Mouse (Mus musculus) limb, embryonic 14.5 days (tissue): ENCODE measurements around the gene Txndc16. TPM values are rescaled to one million over a fixed set of nuclear protein-coding genes. Genes with fewer than 3 reads are reported as not detected.

ENCODE experiments used
- ATAC-seq: fragments of 200-750 bp; cut with Nextera tagmentation; 2 replicates; pipeline ENCODE4 v1.8.0; 2017; ENCODE audit warnings: low read depth, moderate number of reproducible peaks, moderate TSS enrichment; ENCODE audit not compliant: low FRiP score
- DNase-seq: peaks from one replicate; pipeline ENCODE4 v3.0.0-alpha.2; 2015; ENCODE audit warnings: low spot score
- H3K27ac ChIP-seq: fragments of 300-500 bp; sonication (generic); replicated peaks from 2 replicates; pipeline ENCODE4 v1.5.1; 2014; ENCODE audit warnings: low read depth, mild to moderate bottlenecking, low read length, moderate library complexity, mixed read lengths
- H3K27me3 ChIP-seq: fragments of 300-500 bp; sonication (generic); 2 replicates; pipeline ENCODE4 v1.6.1; 2014; ENCODE audit warnings: low read length, mixed read lengths; ENCODE audit not compliant: control insufficient read depth, insufficient read depth
- H3K36me3 ChIP-seq: fragments of 300-500 bp; sonication (generic); 2 replicates; pipeline ENCODE4 v1.6.1; 2014; ENCODE audit warnings: mild to moderate bottlenecking, low read length, moderate library complexity, mixed read lengths; ENCODE audit not compliant: control insufficient read depth, insufficient read depth
- H3K4me1 ChIP-seq: fragments of 300-500 bp; sonication (generic); 2 replicates; pipeline ENCODE4 v1.6.1; 2014; ENCODE audit warnings: antibody characterized with exemption, low read length, mixed read lengths; ENCODE audit not compliant: control insufficient read depth, insufficient read depth
- H3K4me2 ChIP-seq: fragments of 300-500 bp; sonication (generic); replicated peaks from 2 replicates; pipeline ENCODE4 v1.6.1; 2014; ENCODE audit warnings: low read depth, mild to moderate bottlenecking, low read length, moderate library complexity; ENCODE audit not compliant: severe bottlenecking
- H3K4me3 ChIP-seq: fragments of 300-500 bp; sonication (generic); replicated peaks from 2 replicates; pipeline ENCODE4 v1.5.1; 2014; ENCODE audit warnings: low read length
- H3K9ac ChIP-seq: fragments of 300-500 bp; sonication (generic); 2 replicates; pipeline ENCODE4 v1.6.1; 2014; ENCODE audit warnings: mild to moderate bottlenecking, low read depth, low read length, moderate library complexity; ENCODE audit not compliant: severe bottlenecking
- H3K9me3 ChIP-seq: fragments of 300-500 bp; sonication (generic); 2 replicates; pipeline ENCODE4 v1.6.1; 2016; ENCODE audit warnings: low read length; ENCODE audit not compliant: control insufficient read depth
- POLR2A ChIP-seq: fragments of 200-500 bp; IDR thresholded peaks from 2 replicates; pipeline ENCODE4 v1.8.0; 2012; ENCODE audit warnings: inconsistent platforms, mild to moderate bottlenecking, moderate library complexity, borderline replicate concordance; ENCODE audit not compliant: insufficient read depth, insufficient read length; ENCODE audit errors: extremely low read depth
- WGBS: fragments of 180-500 bp; shearing (Covaris S2); extraction: QIAGEN DNeasy Blood & Tissue Kit; methylation state at CpG from one replicate; pipeline ENCODE4 v1.1.7; 2014; 5-methylcytosine and 5-hydroxymethylcytosine counted together
- polyA plus RNA-seq, 2 experiments: library from polyadenylated mRNA; depleted of rRNA in 1 of 2; stranded (reverse) in 1 of 2; unstranded in 1 of 2; fragments of >200 nt; fragmentation: Nextera tagmentation in 1 of 2; extraction: Ambion mirVana in 1 of 2; gene quantifications; 2 replicates each; pipeline versions ENCODE4 v1.2.1 to v1.2.3; 2012 to 2014

Txndc16 gene
- polyA plus RNA-seq (2012; rRNA removed), result 11.7 and 12.7 TPM in 2 replicates
- 14.4 and 18.0 TPM in 2 replicates for polyA plus RNA-seq (2014; fragmentation: Nextera tagmentation; extraction: Ambion mirVana)

DNA sequence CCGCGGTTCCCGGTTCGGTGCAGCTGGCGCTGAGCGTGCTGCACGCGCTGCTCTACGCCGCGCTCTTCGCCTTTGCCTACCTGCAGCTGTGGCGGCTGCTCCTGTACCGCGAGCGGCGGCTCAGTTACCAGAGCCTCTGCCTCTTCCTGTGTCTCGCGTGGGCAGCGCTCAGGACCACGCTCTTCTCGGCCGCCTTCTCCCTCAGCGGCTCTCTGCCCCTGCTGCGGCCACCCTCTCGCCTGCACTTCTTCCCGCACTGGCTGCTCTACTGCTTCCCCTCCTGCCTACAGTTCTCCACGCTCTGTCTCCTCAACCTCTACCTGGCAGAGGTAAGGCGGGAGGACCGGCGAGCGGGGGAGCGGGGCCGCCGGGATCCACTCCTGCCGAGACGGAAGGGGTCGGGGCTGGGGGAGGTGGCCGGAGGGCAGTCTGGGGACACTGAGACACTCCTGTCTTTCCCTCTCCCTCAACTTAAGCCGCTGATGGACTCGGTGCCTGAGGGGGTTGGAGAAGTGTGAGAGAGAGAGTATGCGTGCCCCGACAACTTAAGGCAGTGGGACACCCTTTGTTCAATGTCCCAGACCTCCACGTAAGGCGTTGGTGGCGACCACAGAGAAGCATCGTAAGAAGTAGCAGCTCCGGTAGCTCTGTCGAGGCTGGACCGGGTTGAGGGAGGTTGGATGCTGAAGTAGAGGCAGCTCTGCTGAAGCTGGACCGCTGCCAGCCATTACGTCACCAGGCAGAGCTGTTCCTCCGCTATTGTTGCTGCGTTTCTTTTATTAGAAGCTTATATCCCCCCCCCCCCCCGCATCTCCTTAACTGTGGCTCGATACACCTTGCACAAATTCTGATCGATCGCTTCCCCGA is at the start of gene Txndc16:
Txndc16 (minus strand) TSS at position 239 of the 867 bp plus-strand sequence.
- peak within 1 kb of the TSS; percentile 86 for H3K4me2 ChIP-seq
- H3K9me3 ChIP-seq, result no peaks in the 10 kb centered on the region
- H3K27ac ChIP-seq, result peak within 1 kb of the TSS; percentile 91
- H3K27me3 ChIP-seq, result no peaks in the 10 kb centered on the region
- DNase-seq (peak; percentile 88), ATAC-seq (peak; percentile 12)
- H3K36me3 ChIP-seq, result no peaks in the 10 kb centered on the region
- H3K4me3 ChIP-seq, result peak within 1 kb of the TSS; percentile 84
- WGBS, result under 1% methylated on average over 43 of the region's 59 CpGs
- 0 out of 2 replicates have a peak, but pooled peaks have one; percentile 22 for TF ChIP-seq POLR2A
- H3K9ac ChIP-seq, result peak within 1 kb of the TSS; percentile 76
- peaks cover 3% of the 10 kb centered on the region; the same call in 1 of the 2 replicates for H3K4me1 ChIP-seq

DNA sequence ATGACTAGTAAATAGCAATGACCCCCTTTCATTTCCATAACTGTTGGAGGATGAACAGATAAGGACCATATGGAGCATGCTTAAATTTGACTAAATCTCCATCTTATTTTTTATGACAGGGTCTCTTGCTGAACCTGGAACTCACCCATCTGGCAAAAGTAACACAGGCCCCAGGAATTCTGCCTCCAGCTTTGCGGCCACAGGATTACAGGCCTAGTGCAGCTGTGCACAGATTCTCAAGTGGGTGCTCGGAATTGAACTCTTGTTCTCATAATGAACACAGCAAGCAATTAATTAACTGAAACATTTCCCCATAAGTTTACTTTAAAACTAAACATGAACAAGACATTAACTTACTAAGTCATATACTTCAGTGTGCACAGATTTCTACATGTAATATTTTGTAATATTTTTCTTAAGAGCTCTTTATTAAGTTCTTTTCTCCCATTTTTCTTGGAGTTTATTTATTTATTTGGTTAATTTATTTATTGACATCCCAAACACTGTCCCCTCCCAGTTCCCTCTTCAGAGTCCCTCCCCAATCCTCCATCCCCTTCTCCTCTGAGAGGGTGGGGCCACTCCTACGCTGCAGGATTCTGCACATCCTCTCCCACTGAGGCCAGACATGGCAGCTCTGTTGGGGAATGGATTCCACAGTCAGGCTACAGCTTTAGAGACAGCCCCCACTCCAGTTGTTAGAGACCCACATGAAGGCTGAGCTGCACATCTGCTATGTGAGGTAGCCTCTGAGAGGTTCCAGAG is 43.9 kb upstream of the Txndc16 start:
- Histone ChIP-seq H3K27me3 (no peaks in the 10 kb centered on the region), H3K4me3 (no peak overlapping the region), H3K4me1 (no peaks in the 10 kb centered on the region), H3K9me3 (peaks cover 3% of the 10 kb centered on the region; the same call in 1 of the 2 replicates), H3K9ac (no peak overlapping the region), H3K4me2 (no peak overlapping the region), H3K36me3 (no peaks in the 10 kb centered on the region; the same call in 1 of the 2 replicates), H3K27ac (no peak overlapping the region)
- WGBS, result 60% methylated on average over 3 of the region's 3 CpGs
- TF ChIP-seq POLR2A, result no peak
- ATAC-seq (no peak), DNase-seq (no peak)

DNA sequence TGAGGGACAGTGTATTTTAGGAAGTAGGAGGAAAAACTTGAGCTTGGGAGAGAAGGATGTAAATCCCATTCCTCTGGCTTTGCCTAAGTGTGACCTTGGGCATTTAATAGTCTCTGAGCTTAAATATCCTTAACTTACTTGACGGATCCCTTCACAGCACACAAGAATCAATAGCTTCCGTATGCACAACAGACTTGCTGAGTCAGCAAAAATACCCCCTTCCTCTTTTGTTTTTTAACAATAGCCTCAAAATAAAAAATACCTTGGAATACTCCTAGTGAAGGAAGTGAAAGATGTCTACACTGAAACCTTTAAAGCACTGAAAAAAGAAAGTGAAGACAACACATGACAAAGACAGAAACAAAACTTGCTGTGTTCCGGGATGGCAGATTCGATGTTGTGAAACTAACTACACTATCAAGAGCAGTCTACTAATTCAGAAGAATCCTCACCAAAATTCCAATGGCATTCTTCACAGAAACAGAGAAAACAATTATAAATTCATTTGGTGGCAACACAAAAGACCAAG is 31.5 kb upstream of the Txndc16 start:
- no peaks in the 10 kb centered on the region for H3K9me3 ChIP-seq
- no peak for TF ChIP-seq POLR2A
- no peak for ATAC-seq
- H3K27ac ChIP-seq, result no peak overlapping the region
- H3K4me3 ChIP-seq, result no peak overlapping the region
- no peaks in the 10 kb centered on the region for H3K4me1 ChIP-seq
- H3K27me3 ChIP-seq, result no peaks in the 10 kb centered on the region
- DNase-seq, result no peak
- H3K36me3 ChIP-seq, result no peaks in the 10 kb centered on the region; the same call in 1 of the 2 replicates
- 88% methylated on average over 4 of the region's 4 CpGs for WGBS
- no peak overlapping the region for H3K9ac ChIP-seq
- no peak overlapping the region for H3K4me2 ChIP-seq

DNA sequence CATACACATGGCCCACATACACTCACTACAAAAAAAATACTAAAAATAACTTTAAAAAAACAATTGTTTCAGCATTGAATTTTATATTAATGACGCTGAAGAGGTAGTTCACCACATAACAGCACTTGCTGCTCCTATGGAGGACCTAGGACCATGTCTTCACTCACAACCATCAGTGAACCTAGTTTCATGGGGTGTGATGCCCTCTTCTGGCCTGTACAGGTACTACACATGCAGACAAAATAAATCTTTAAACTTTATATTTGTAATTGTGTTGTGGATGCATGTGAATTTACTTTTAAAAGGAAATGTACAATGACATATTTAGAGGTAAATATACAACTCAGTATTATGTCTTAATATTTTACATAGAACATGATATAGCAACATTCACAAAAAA is 21.5 kb upstream of the Txndc16 start:
- ATAC-seq (no peak), DNase-seq (no peak)
- Histone ChIP-seq H3K27ac (no peak overlapping the region), H3K36me3 (no peaks in the 10 kb centered on the region), H3K4me3 (no peak overlapping the region), H3K4me2 (no peak overlapping the region), H3K9ac (no peak overlapping the region), H3K27me3 (no peaks in the 10 kb centered on the region), H3K9me3 (no peaks in the 10 kb centered on the region), H3K4me1 (no peaks in the 10 kb centered on the region)
- 33% methylated on average over 1 of the region's 1 CpGs for WGBS
- no peak for TF ChIP-seq POLR2A

DNA sequence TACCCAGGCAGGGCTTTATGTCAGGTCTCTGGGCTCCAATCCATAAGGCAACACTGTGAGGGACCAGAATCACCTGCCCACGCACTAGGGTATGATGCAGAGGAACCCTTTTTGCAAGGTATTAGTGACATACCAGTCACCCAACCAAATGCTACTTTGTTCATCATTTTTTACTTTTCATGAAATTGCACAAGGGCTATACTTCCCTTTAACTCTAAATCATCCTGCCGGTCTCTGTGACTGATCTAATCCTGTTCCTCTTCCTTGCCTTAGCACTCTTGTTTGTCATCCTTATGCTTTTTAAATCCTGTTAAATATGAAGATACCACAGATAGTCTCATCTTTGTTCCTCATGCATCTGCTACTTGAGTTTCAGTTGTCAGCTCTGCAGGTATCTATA is 18.9 kb upstream of the Txndc16 start:
- no peaks in the 10 kb centered on the region for H3K27me3 ChIP-seq
- no peaks in the 10 kb centered on the region for H3K4me1 ChIP-seq
- 85% methylated on average over 2 of the region's 2 CpGs for WGBS
- no peak overlapping the region for H3K9ac ChIP-seq
- H3K9me3 ChIP-seq, result no peaks in the 10 kb centered on the region
- TF ChIP-seq POLR2A, result no peak
- no peak overlapping the region for H3K27ac ChIP-seq
- H3K4me2 ChIP-seq, result no peak overlapping the region
- ATAC-seq, result no peak
- H3K36me3 ChIP-seq, result no peaks in the 10 kb centered on the region
- DNase-seq, result no peak
- H3K4me3 ChIP-seq, result no peak overlapping the region
